In genomic region chrX:12653879-12654278, GRCm38 (mm10) we compare ENCODE assay signal across 16 mouse cellular contexts. TPM values are rescaled to one million over a fixed set of nuclear protein-coding genes. Genes with fewer than 3 reads are reported as not detected.
DNase-seq lines count a peak whose midpoint lies in the region; ATAC-seq lines count a peak whose summit lies in the region.
"Had no signal": no experiment of that assay in that cellular context is flagged by ENCODE, and none has a peak within 500 bp of the region (broad histone marks: within the 10 kb centered on the region; RNA-seq: fewer than 3 reads in every experiment).

No protein-coding gene starts in this region.

- peak; percentile 97 for ATAC-seq in frontal cortex, adult (ENCODE audit: low TSS enrichment)
- ATAC-seq: hindbrain, embryonic 16.5 days; midbrain, embryonic 15.5 days; Patski had no signal

- intact Hi-C loops in left cerebral cortex, postnatal 25 days (cut with DNase I) = no loop called here

- DNase-seq in frontal cortex, postnatal 14 days (ENCODE audit: low spot score in 2 of 2) = no peak
- peak; percentile 6 to 67 for DNase-seq in left cerebral cortex, postnatal 25 days (ENCODE audit: low spot score in 2 of 2)
- no peak for DNase-seq in left cerebral cortex, adult 11 months (ENCODE audit: low spot score)
- peak; percentile 62 for DNase-seq in NIH3T3 (ENCODE audit: low read depth)
- no peak for DNase-seq in kidney, postnatal 10 days
- DNase-seq: cerebellum, adult 2 months; cerebellum, postnatal 14 days; gastrocnemius, postnatal 14 days; heart, adult 11 months; kidney, adult 18-20 months; kidney, postnatal 36 days; retina, postnatal 1 day had no signal

RNA-seq across cellular contexts. Expression of gene 1810030O07Rik, which starts 19.6 kb away (rescaled TPM):
- 10 to 100 TPM; 12.8 to 16.9 TPM for total RNA-seq in left cerebral cortex, postnatal 25 days (2021)

Comparison
In these comparisons a context has a peak if more than half of its experiments do, and no peak if none do; other contexts are left out.
1. DNase-seq: peak in left cerebral cortex, postnatal 25 days (2 of 2) and NIH3T3 (single experiment); none in frontal cortex, postnatal 14 days (0 of 2), left cerebral cortex, adult 11 months (single experiment) and kidney, postnatal 10 days (single experiment).